Mouse (Mus musculus): ENCODE results near the gene Alk. TPM values are rescaled to one million over a fixed set of nuclear protein-coding genes. Genes with fewer than 3 reads are reported as not detected.

Gene Alk
- polyA plus RNA-seq, 1 experiment: not detected

DNA sequence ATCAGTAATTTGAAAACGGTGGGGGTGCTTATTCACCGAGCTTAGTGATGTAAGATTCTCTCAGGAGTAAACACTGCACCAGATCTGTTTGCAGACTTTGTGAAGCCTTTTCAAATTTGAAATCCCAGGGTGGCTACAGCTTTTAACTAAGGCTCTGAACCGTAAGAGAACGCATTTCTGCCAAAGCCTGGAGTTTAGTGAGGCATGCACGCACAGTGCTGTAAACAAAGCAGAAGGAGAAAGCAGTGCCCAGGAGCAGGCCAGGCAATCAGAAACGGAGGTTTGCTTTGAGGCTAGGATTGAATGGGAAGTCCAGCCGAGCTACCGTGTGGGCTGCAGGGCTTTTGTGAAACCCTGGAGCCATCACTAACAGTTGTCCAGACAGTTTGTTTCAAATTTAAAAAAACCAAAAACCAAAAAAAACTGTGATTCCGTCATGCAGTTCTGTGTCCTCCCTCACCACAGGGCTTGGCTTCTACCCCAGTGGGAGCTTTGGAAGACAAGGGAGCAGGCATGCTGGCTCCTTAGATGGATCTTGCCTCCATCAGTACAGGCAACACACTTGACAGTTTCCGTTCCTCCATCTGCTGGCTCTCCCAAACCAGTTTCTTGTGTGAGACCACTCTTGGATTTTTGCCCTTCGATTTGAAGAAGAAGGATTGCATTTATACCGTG lies 409.3 kb downstream of the Alk start:
- Histone ChIP-seq H3K27ac (replicated peaks; ENCODE audit: low read depth, low read length) (no peak overlapping the region), H3K4me3 (ENCODE audit: insufficient read depth, low read depth, low read length) (no peak overlapping the region), H3K4me1 (ENCODE audit: control insufficient read depth, insufficient read depth, insufficient read length, low read length) (no peaks in the 10 kb centered on the region)

DNA sequence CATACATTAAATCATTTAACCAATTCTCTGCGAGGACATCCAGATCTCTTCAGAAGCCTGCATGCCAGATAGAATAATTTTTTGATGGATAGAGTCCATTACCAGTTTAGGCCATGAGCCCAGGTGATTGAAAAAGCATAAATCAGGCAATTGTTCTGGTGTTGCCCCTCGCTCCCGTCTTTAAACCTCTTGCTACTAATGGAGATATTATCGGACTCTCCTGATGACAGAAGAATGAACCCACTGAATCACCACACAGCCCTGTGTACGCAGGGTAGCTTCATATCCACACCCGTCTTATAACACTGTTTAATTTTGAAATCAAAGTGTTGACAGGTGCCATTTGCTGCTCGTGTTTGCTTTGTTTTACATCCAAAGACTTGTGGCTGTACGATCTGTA lies 413.9 kb downstream of the Alk start:
- Histone ChIP-seq H3K27ac (replicated peaks; ENCODE audit: low read depth, low read length) (no peak overlapping the region), H3K4me1 (ENCODE audit: control insufficient read depth, insufficient read depth, insufficient read length, low read length) (no peaks in the 10 kb centered on the region), H3K4me3 (ENCODE audit: insufficient read depth, low read depth, low read length) (no peak overlapping the region)

DNA sequence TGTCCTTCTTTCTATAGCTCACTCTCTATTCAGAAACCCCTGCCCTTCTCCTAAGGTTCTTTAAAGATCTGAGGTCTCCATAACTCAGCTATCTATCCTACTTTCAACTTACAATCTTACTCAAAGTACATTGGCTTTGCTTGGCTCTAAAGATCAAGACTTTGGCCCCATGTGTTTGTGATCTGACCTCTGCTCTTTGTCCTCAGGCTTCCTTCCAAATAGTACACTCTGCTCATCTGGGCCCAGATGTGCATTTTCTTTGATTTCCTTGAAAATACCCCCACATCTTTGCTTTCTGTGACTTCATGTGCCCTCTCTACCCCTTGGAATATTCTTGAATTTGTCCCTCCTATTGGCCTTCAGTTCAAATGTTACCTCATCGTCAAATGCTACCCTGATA lies 417.4 kb downstream of the Alk start:
- no peak overlapping the region for H3K27ac ChIP-seq (replicated peaks; ENCODE audit: low read depth, low read length)
- no peaks in the 10 kb centered on the region for H3K4me1 ChIP-seq (ENCODE audit: control insufficient read depth, insufficient read depth, insufficient read length, low read length)
- H3K4me3 ChIP-seq (ENCODE audit: insufficient read depth, low read depth, low read length): no peak overlapping the region

- no peak overlapping the region for H3K27ac ChIP-seq (replicated peaks; ENCODE audit: low read depth, low read length)
- no peaks in the 10 kb centered on the region; the same call in 1 of the 2 replicates for H3K4me1 ChIP-seq (ENCODE audit: control insufficient read depth, insufficient read depth, insufficient read length, low read length)
- H3K4me3 ChIP-seq (ENCODE audit: insufficient read depth, low read depth, low read length): no peak overlapping the region
These were observed 422.0 kb downstream of the Alk start for GRCm38 (mm10) chr17:72182414-72182813.

DNA sequence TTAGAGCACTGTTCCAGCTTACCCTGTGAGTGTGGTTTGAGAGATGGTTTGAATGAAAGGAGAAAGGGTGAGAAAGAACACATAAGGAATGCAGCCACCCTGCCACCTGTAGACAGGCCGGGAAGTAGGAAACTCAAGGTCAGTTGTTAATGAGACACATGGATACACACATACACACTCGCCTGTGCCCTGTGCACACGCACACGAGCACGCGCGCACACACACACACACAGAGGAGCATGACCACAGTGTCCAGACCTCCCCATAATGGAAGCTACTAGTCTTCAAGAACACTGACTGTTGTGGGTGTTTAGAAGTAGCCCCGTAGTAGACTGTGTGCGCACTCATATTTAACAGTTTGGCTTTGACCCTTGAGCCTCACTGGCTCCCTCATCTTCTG lies 424.2 kb downstream of the Alk start:
- Histone ChIP-seq H3K4me1 (ENCODE audit: control insufficient read depth, insufficient read depth, insufficient read length, low read length) (no peaks in the 10 kb centered on the region; the same call in 1 of the 2 replicates), H3K4me3 (ENCODE audit: insufficient read depth, low read depth, low read length) (no peak overlapping the region), H3K27ac (replicated peaks; ENCODE audit: low read depth, low read length) (no peak overlapping the region)

- H3K27ac ChIP-seq (replicated peaks; ENCODE audit: low read depth, low read length): no peak overlapping the region
- H3K4me1 ChIP-seq (ENCODE audit: control insufficient read depth, insufficient read depth, insufficient read length, low read length): no peaks in the 10 kb centered on the region; the same call in 1 of the 2 replicates
- no peak overlapping the region for H3K4me3 ChIP-seq (ENCODE audit: insufficient read depth, low read depth, low read length)
These were observed 424.7 kb downstream of the Alk start for GRCm38 (mm10) chr17:72179722-72180140.

DNA sequence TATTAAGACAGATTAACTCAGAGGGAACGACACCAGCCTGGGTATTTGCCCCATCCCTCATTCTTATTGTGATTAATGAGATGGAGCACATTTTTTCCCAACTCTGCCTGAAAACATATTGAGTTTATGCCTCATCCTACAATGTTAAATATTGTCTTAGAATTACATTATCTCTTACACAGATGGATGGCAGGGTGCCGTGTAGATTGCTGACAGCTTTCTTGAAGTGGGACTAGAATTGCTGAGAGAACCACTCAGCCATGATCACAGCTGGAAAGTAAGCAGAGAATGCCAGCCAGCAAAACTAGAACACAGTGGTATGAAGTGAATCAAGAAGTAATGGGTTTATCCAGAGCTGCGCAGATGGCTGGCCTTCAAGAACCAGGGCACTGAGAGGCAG lies 430.6 kb downstream of the Alk start:
- H3K27ac ChIP-seq (replicated peaks; ENCODE audit: low read depth, low read length): no peak overlapping the region
- no peak overlapping the region for H3K4me3 ChIP-seq (ENCODE audit: insufficient read depth, low read depth, low read length)
- no peaks in the 10 kb centered on the region for H3K4me1 ChIP-seq (ENCODE audit: control insufficient read depth, insufficient read depth, insufficient read length, low read length)

DNA sequence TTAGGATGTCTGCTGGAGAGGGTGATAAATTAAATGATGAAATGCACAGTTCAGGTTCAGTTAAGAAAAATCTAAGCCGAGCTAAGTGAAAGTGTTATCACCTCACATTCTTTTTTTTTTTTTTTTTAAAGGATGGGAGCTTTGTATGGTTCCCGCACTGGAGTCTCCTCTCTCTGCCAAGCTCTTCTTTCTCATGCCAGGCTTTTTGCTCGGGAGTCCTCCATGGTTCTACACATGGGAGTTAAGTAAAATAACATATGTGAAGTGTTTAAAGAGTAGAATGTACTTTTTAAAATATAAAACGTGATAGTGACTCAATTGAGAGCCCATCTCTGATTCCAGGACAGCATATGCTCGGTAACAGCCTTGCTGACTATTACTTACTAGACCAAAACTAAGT lies 436.3 kb downstream of the Alk start:
- H3K4me3 ChIP-seq (ENCODE audit: insufficient read depth, low read depth, low read length): no peak overlapping the region
- no peaks in the 10 kb centered on the region for H3K4me1 ChIP-seq (ENCODE audit: control insufficient read depth, insufficient read depth, insufficient read length, low read length)
- H3K27ac ChIP-seq (replicated peaks; ENCODE audit: low read depth, low read length): no peak overlapping the region

- no peak overlapping the region for H3K4me3 ChIP-seq (ENCODE audit: insufficient read depth, low read depth, low read length)
- H3K4me1 ChIP-seq (ENCODE audit: control insufficient read depth, insufficient read depth, insufficient read length, low read length): no peaks in the 10 kb centered on the region
- no peak overlapping the region for H3K27ac ChIP-seq (replicated peaks; ENCODE audit: low read depth, low read length)
These were observed 445.5 kb downstream of the Alk start for GRCm38 (mm10) chr17:72158857-72159385.

DNA sequence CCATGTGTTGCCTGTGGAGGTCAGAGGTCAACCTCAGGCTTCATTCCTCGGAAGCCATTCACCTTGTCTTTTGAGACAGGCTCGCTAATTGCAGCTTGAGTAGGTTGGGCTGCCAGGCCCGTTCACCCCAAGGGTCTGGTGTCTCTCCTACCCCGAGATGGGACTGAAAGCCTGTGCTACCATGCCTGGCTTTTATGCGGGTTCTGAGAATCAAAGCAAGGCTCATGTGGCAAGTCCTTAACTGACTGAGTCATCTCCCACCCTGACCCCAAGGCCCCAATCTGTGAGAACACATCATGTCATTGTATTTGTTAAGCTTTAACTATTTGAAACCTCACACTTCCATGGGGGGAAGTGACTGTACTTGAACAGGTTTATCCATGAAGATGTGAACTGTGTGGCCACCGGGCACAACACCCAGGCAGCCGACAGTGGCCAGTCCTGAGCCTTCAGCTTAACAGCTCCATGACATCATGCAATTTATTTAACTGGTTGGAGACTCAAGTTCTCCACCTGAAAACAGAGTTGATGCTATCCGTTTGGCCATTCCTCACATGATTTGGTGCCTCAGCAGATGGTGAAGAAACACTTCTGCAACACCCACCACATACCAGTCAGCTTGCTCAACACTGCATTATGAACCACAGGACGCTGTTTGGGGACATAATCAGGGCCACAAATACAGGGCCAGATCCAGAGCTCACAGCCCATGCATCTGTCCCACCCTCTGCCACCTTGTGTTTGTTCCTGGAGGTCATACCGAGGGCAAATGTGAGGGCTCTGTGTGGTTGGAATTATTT lies 446.4 kb downstream of the Alk start:
- H3K4me1 ChIP-seq (ENCODE audit: control insufficient read depth, insufficient read depth, insufficient read length, low read length): no peaks in the 10 kb centered on the region
- H3K4me3 ChIP-seq (ENCODE audit: insufficient read depth, low read depth, low read length): no peak overlapping the region
- no peak overlapping the region for H3K27ac ChIP-seq (replicated peaks; ENCODE audit: low read depth, low read length)

- no peak overlapping the region for H3K4me3 ChIP-seq (ENCODE audit: insufficient read depth, low read depth, low read length)
- no peaks in the 10 kb centered on the region for H3K4me1 ChIP-seq (ENCODE audit: control insufficient read depth, insufficient read depth, insufficient read length, low read length)
- H3K27ac ChIP-seq (replicated peaks; ENCODE audit: low read depth, low read length): no peak overlapping the region
These were observed 451.4 kb downstream of the Alk start for GRCm38 (mm10) chr17:72153038-72153437.

GRCm38 (mm10) chr17:72144946-72145598 lies 459.4 kb downstream of the Alk start:
- Histone ChIP-seq H3K4me1 (ENCODE audit: control insufficient read depth, insufficient read depth, insufficient read length, low read length) (no peaks in the 10 kb centered on the region), H3K4me3 (ENCODE audit: insufficient read depth, low read depth, low read length) (no peak overlapping the region), H3K27ac (replicated peaks; ENCODE audit: low read depth, low read length) (no peak overlapping the region)

DNA sequence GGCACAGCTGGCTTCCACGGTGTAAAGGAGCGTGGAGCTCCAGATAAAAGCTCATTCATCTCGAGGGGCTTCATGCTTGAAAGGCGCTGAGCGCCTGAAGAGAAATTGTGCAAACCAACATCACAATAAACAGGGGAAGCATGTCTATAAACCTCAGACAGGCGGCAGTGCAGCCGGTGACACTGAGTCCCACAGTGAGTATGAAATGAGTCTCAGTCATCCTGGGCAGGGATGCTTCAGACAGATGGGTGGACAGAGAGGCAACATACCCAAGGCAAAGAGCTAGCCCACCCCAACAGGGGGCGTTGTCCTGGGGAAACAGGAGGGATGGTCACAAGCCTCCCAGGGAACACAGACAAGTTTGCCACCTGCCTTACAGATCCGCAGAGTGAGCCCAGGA lies 460.0 kb downstream of the Alk start:
- no peak overlapping the region for H3K27ac ChIP-seq (replicated peaks; ENCODE audit: low read depth, low read length)
- no peaks in the 10 kb centered on the region for H3K4me1 ChIP-seq (ENCODE audit: control insufficient read depth, insufficient read depth, insufficient read length, low read length)
- no peak overlapping the region for H3K4me3 ChIP-seq (ENCODE audit: insufficient read depth, low read depth, low read length)

DNA sequence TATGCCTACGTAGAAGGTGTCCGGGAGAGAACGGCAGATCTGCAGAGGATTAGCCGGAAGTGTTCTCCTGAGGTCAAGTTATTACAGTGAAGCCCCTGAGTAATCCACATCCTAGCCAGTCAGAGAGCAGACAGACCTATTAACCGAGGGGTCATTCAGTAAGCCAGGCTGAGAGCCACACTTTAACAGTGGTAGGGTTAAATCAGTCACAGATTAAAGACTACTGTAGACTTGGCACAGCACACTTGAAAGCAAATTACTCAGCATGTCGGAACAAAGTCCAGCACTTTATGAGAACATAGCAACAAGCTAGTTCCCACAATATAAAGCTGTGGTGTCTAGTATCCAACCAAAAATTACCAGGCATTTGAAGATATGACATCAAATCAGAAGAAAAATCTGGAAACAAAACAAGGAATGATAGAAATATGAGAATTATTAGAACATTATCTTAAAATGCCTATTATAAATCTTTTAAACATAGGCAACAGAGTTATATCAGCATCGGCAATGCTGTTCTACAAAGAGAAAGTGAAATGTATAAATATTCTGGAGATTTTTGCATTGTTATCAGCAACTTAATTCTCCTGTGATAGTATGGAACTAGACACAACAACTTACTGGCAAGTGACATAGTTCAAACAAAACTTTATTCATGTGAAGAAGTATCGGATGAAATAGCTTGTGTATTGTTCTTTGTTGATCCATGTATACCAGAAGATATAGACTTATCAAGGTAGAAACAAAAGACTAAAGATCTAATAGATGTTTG lies 472.1 kb downstream of the Alk start:
- Histone ChIP-seq H3K27ac (replicated peaks; ENCODE audit: low read depth, low read length) (no peak overlapping the region), H3K4me3 (ENCODE audit: insufficient read depth, low read depth, low read length) (no peak overlapping the region), H3K4me1 (ENCODE audit: control insufficient read depth, insufficient read depth, insufficient read length, low read length) (no peaks in the 10 kb centered on the region)

- H3K4me1 ChIP-seq (ENCODE audit: control insufficient read depth, insufficient read depth, insufficient read length, low read length): no peaks in the 10 kb centered on the region
- no peak overlapping the region for H3K4me3 ChIP-seq (ENCODE audit: insufficient read depth, low read depth, low read length)
- H3K27ac ChIP-seq (replicated peaks; ENCODE audit: low read depth, low read length): no peak overlapping the region
These were observed 482.8 kb downstream of the Alk start for GRCm38 (mm10) chr17:72121660-72122059.

Data from brown adipose tissue, adult 24 weeks (tissue).